Mouse (Mus musculus): ENCODE results near the gene Ykt6.

DNA sequence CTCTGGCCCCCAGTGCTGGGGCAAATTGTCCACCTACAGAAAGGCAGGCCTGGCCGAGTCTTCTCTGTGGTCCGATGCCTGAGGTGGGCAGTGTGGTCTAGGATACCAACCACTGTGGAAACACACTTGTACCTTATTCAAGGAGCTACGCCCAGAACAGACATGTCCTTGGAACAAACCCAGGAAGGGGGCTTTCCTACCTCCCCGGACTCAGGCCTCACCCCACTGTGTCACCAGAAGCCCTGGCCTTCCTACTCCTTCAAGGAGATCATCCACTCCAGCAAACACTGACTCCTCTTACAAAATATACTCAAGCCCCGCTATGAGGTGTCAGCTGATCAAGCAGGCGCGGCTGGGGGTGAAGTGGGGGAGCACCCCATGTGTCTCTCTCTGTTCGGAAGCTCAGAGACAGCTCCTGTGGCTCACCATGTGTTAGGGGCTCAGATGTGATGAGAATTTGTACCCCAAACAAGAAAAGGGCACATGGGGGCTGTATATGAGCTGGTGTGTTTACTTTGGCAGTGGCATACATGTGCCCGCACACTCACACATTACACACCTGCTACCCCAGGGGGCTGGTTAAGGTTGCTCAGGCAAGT is 61.4 kb downstream of the Ykt6 start:
- TF ChIP-seq TAL1 (IDR thresholded peaks at IDR 0.05; ENCODE audit: low read length) (no peak), GATA1 (IDR thresholded peaks at IDR 0.05; ENCODE audit: low read length) (no peak)
